Mouse (Mus musculus): ENCODE measurements around the gene Atxn3.

GRCm38 (mm10) chr12:101888312-101888711 lies 69.7 kb downstream of the Atxn3 start:
- TF ChIP-seq CTCF (IDR thresholded peaks at IDR 0.05; ENCODE audit: insufficient read depth, low read length): no peak
- TF ChIP-seq POLR2A (IDR thresholded peaks at IDR 0.05; ENCODE audit: borderline replicate concordance, extremely low read depth, low read depth, low read length): no peak
